Mouse (Mus musculus) ES-Bruce4 (cell line): ENCODE measurements around the gene Atp5g2. TPM values are rescaled to one million over a fixed set of nuclear protein-coding genes. Genes with fewer than 3 reads are reported as not detected.

Experiments
- H3K27ac ChIP-seq: 2 replicates; pipeline ENCODE4 v1.5.1; 2012; ENCODE audit warnings: low read length, inconsistent platforms; ENCODE audit not compliant: insufficient read depth
- H3K27me3 ChIP-seq: 2 replicates; pipeline ENCODE4 v1.6.1; 2012; ENCODE audit warnings: mild to moderate bottlenecking, low read length, inconsistent platforms; ENCODE audit not compliant: control insufficient read depth, poor library complexity, insufficient read depth, severe bottlenecking
- H3K36me3 ChIP-seq: 2 replicates; pipeline ENCODE4 v1.6.1; 2012; ENCODE audit warnings: inconsistent platforms, mild to moderate bottlenecking, low read length, moderate library complexity; ENCODE audit not compliant: control insufficient read depth, poor library complexity, insufficient read depth, severe bottlenecking
- H3K4me1 ChIP-seq: one replicate; pipeline ENCODE4 v1.8.1; 2011; ENCODE audit warnings: low read length; ENCODE audit not compliant: control insufficient read depth, insufficient read depth
- H3K4me3 ChIP-seq: 2 replicates; pipeline ENCODE4 v1.5.1; 2011; ENCODE audit warnings: low read depth, mild to moderate bottlenecking, low read length
- H3K9ac ChIP-seq: 2 replicates; pipeline ENCODE4 v1.6.1; 2012; ENCODE audit warnings: low read depth, mild to moderate bottlenecking, inconsistent platforms; ENCODE audit not compliant: poor library complexity, severe bottlenecking
- H3K9me3 ChIP-seq: replicated peaks from 2 replicates; pipeline ENCODE4 v1.6.1; 2012; ENCODE audit warnings: mild to moderate bottlenecking, low read length, inconsistent platforms; ENCODE audit not compliant: control insufficient read depth, poor library complexity, insufficient read depth, severe bottlenecking
- CTCF ChIP-seq: IDR thresholded peaks from one replicate; pipeline ENCODE4 v1.8.1; 2011; ENCODE audit warnings: low read depth, low read length
- EP300 ChIP-seq: IDR thresholded peaks from 2 replicates; pipeline ENCODE4 v1.6.1; 2011; ENCODE audit warnings: low read depth, low read length; ENCODE audit not compliant: insufficient read depth
- POLR2A ChIP-seq: IDR thresholded peaks from one replicate; pipeline ENCODE4 v1.8.1; 2011; ENCODE audit warnings: low read length; ENCODE audit not compliant: insufficient read depth
- polyA plus RNA-seq: library from polyadenylated mRNA; stranded (reverse); fragments of >200 nt; gene quantifications from 2 replicates; pipeline ENCODE4 v1.2.4, GENCODE M21; 2011; ENCODE audit warnings: low read depth; ENCODE audit not compliant: missing spikeins, insufficient read depth, insufficient read length

The Atp5g2 gene
- 201 and 203 TPM in 2 replicates for polyA plus RNA-seq

DNA sequence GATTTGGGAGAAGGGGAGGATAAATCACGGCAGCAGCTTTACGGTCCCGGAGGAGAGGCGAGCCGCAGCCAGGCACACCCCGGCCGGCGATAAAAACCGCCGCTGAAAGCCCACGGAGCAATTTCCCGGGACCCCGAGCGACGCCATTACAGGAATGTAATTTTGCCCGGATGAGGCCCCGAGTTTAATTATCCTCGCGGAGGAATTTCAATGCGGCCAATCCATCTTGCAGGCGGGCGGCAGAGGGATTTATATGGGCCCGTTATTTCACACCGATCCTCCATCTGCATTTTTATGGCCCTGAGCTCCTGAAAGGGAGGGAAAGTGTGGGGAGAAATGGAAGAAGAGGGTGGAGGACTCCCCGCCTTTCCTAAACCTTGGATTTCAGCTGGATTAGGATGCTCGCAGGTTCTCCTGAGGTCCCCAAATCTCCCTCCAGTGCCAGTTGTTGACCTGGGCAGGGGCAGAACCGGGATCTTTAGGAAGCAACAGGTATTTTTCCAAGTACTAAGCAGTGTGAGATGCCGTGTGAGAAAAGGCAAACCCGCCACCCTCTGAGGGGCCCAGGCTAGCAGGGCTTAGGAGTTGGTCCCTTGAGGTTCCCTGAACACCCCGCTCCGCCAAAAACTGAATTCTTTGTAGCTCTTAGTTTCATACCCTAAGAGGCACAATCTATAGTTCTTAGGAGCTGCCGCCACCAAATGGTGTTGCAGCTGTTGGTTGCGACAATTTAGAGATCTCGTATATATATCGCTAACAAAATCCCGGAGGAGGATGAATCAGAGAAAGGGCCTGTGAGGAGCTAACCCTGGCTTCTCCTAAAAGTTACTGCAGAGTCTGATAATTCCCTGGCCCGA, at the start of gene Atp5g2:
Gene Atp5g2, minus strand, starts transcription at position 138 of the 857 bp plus-strand sequence.
- H3K4me3 ChIP-seq, result peak within 1 kb of the TSS; percentile 83
- peak within 1 kb of the TSS; percentile 97 for H3K9ac ChIP-seq
- no peaks in the 10 kb centered on the region for H3K9me3 ChIP-seq
- TF ChIP-seq POLR2A (no peak), EP300 (no peak), CTCF (no peak)
- H3K27ac ChIP-seq, result peak within 1 kb of the TSS; percentile 90
- H3K36me3 ChIP-seq, result peaks cover 11% of the 10 kb centered on the region
- peaks cover 2% of the 10 kb centered on the region for H3K4me1 ChIP-seq
- H3K27me3 ChIP-seq, result no peaks in the 10 kb centered on the region

GRCm38 (mm10) chr15:102721016-102721898, 49.1 kb upstream of the Atp5g2 start:
- peak overlapping the region; percentile 41 for H3K9ac ChIP-seq
- peaks cover 1% of the 10 kb centered on the region for H3K4me1 ChIP-seq
- peak overlapping the region; percentile 91 for H3K4me3 ChIP-seq
- no peak overlapping the region for H3K27ac ChIP-seq
- H3K36me3 ChIP-seq, result no peaks in the 10 kb centered on the region
- no peaks in the 10 kb centered on the region for H3K27me3 ChIP-seq
- no peaks in the 10 kb centered on the region for H3K9me3 ChIP-seq
- TF ChIP-seq POLR2A (no peak), CTCF (no peak), EP300 (no peak)

GRCm38 (mm10) chr15:102716132-102716531, 44.0 kb upstream of the Atp5g2 start:
- Histone ChIP-seq H3K4me3 (0 out of 2 replicates have a peak overlapping the region, but pooled peaks have one; percentile 4), H3K27me3 (no peaks in the 10 kb centered on the region), H3K36me3 (no peaks in the 10 kb centered on the region), H3K9me3 (no peaks in the 10 kb centered on the region), H3K27ac (no peak overlapping the region), H3K4me1 (no peaks in the 10 kb centered on the region), H3K9ac (no peak overlapping the region)
- TF ChIP-seq POLR2A, result no peak
- no peak for TF ChIP-seq CTCF
- TF ChIP-seq EP300, result no peak

DNA sequence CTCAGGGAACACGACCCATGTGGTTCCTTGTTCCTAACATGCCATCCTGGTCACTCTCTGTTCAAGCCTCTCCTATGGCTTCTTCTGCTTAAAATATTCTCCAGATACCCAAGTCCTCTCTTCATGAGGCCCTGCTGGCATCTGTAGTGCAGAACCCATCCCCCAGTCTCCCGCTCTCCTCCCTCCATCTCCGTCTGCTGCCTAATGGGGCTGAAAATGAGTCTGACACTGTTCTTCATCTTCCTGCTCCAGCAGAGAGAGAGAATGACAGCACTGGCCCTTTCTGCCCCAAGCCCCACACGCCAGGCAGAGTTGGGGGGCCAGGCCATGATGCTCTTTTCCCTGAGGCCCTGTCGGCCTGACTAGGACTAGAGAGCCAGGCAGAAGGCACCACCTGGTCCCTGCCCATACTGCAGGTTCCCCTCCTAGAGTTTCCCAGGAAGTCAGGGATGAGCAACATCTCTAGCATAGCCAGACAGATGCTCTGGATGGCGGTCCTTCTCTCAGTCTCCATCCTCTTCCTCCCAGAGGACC, 35.7 kb upstream of the Atp5g2 start:
- H3K9ac ChIP-seq, result no peak overlapping the region
- TF ChIP-seq EP300 (no peak), CTCF (no peak), POLR2A (no peak)
- no peak overlapping the region for H3K27ac ChIP-seq
- H3K27me3 ChIP-seq, result no peaks in the 10 kb centered on the region
- H3K36me3 ChIP-seq, result 0 out of 2 replicates have a peak, but pooled peaks cover 5% of the 10 kb centered on the region
- H3K9me3 ChIP-seq, result no peaks in the 10 kb centered on the region
- no peaks in the 10 kb centered on the region for H3K4me1 ChIP-seq
- no peak overlapping the region for H3K4me3 ChIP-seq

- Histone ChIP-seq H3K27ac (no peak overlapping the region), H3K9ac (no peak overlapping the region), H3K4me3 (no peak overlapping the region), H3K36me3 (0 out of 2 replicates have a peak, but pooled peaks cover 5% of the 10 kb centered on the region), H3K4me1 (no peaks in the 10 kb centered on the region), H3K27me3 (no peaks in the 10 kb centered on the region), H3K9me3 (no peaks in the 10 kb centered on the region)
- TF ChIP-seq POLR2A (no peak), CTCF (no peak), EP300 (no peak)
Observed at GRCm38 (mm10) chr15:102705923-102706503, 33.9 kb upstream of the Atp5g2 start.
